Mouse (Mus musculus): ENCODE measurements at regions not wholly inside any gene's neighbourhood (a gene's known extent, or its start where the extent isn't known, plus 50 kb on each side); places are given as distances from the start of the nearest gene placed in this dataset.
A peak's percentile ranks its signal among the peaks of the same experiment; 100 is the strongest.

DNA sequence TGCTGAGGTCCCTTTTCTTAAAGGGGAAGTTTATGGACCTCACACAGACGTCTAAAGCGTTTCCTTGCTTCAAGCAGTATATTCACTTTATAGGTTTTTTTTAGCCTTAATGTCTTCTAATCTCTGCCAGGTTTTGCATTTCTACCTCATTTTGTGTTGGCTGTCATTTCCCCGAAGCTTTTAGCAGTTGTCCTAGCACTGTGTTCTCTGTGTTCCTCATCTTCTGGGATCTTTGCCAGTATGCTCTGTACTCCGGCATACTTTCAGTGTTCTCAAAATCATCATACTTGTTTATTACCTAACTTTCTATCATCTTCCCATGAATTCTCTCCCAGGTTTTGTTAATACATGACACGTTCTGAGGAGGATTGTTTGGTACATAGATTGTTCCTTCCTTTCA is 333.5 kb upstream of the Lsamp start:
- TF ChIP-seq CTCF (conservative IDR thresholded peaks at IDR 0.05; ENCODE audit: insufficient read depth, insufficient read length, low read depth, low read length) (no peak), POLR2A (IDR thresholded peaks at IDR 0.05; ENCODE audit: low read depth, low read length) (no peak)
- DNase-seq, result no peak
- Histone ChIP-seq H3K4me1 (ENCODE audit: control insufficient read depth, insufficient read depth, low read length) (no peaks in the 10 kb centered on the region), H3K27me3 (replicated peaks; ENCODE audit: control insufficient read depth, insufficient read depth, low read length) (no peaks in the 10 kb centered on the region), H3K4me3 (ENCODE audit: insufficient read depth, low read depth, low read length) (no peak overlapping the region), H3K36me3 (ENCODE audit: control insufficient read depth, insufficient read depth, low read length) (no peaks in the 10 kb centered on the region), H3K27ac (ENCODE audit: insufficient read depth, low read depth, low read length) (no peak overlapping the region)
- 69% methylated on average over 5 of the region's 5 CpGs for WGBS

GRCm38 (mm10) chr16:39667905-39668304 is 316.3 kb upstream of the Lsamp start:
- H3K4me3 ChIP-seq (ENCODE audit: insufficient read depth, low read depth, low read length), result no peak overlapping the region
- H3K27me3 ChIP-seq (replicated peaks; ENCODE audit: control insufficient read depth, insufficient read depth, low read length), result no peaks in the 10 kb centered on the region
- no peak overlapping the region for H3K27ac ChIP-seq (ENCODE audit: insufficient read depth, low read depth, low read length)
- TF ChIP-seq CTCF (conservative IDR thresholded peaks at IDR 0.05; ENCODE audit: insufficient read depth, insufficient read length, low read depth, low read length) (no peak), POLR2A (IDR thresholded peaks at IDR 0.05; ENCODE audit: low read depth, low read length) (no peak)
- no peaks in the 10 kb centered on the region for H3K36me3 ChIP-seq (ENCODE audit: control insufficient read depth, insufficient read depth, low read length)
- no peak for DNase-seq
- H3K4me1 ChIP-seq (ENCODE audit: control insufficient read depth, insufficient read depth, low read length), result no peaks in the 10 kb centered on the region
- WGBS, result 75% methylated on average over 1 of the region's 1 CpGs

- DNase-seq, result no peak
- Histone ChIP-seq H3K36me3 (ENCODE audit: control insufficient read depth, insufficient read depth, low read length) (no peaks in the 10 kb centered on the region), H3K27ac (ENCODE audit: insufficient read depth, low read depth, low read length) (no peak overlapping the region), H3K27me3 (replicated peaks; ENCODE audit: control insufficient read depth, insufficient read depth, low read length) (no peaks in the 10 kb centered on the region), H3K4me1 (ENCODE audit: control insufficient read depth, insufficient read depth, low read length) (no peaks in the 10 kb centered on the region), H3K4me3 (ENCODE audit: insufficient read depth, low read depth, low read length) (no peak overlapping the region)
- TF ChIP-seq CTCF (conservative IDR thresholded peaks at IDR 0.05; ENCODE audit: insufficient read depth, insufficient read length, low read depth, low read length), result no peak
- no peak for TF ChIP-seq POLR2A (IDR thresholded peaks at IDR 0.05; ENCODE audit: low read depth, low read length)
- 48% methylated on average over 5 of the region's 5 CpGs for WGBS
These were observed 311.8 kb upstream of the Lsamp start for GRCm38 (mm10) chr16:39672096-39672985.

- Histone ChIP-seq H3K36me3 (ENCODE audit: control insufficient read depth, insufficient read depth, low read length) (no peaks in the 10 kb centered on the region), H3K27ac (ENCODE audit: insufficient read depth, low read depth, low read length) (no peak overlapping the region), H3K27me3 (replicated peaks; ENCODE audit: control insufficient read depth, insufficient read depth, low read length) (no peaks in the 10 kb centered on the region), H3K4me1 (ENCODE audit: control insufficient read depth, insufficient read depth, low read length) (no peaks in the 10 kb centered on the region), H3K4me3 (ENCODE audit: insufficient read depth, low read depth, low read length) (no peak overlapping the region)
- WGBS, result 55% methylated on average over 3 of the region's 3 CpGs
- DNase-seq, result no peak
- TF ChIP-seq CTCF (conservative IDR thresholded peaks at IDR 0.05; ENCODE audit: insufficient read depth, insufficient read length, low read depth, low read length) (no peak), POLR2A (IDR thresholded peaks at IDR 0.05; ENCODE audit: low read depth, low read length) (no peak)
These were observed 308.4 kb upstream of the Lsamp start for GRCm38 (mm10) chr16:39675775-39676174.

GRCm38 (mm10) chr16:39678285-39678684 is 305.9 kb upstream of the Lsamp start:
- Histone ChIP-seq H3K4me1 (ENCODE audit: control insufficient read depth, insufficient read depth, low read length) (no peaks in the 10 kb centered on the region), H3K4me3 (ENCODE audit: insufficient read depth, low read depth, low read length) (no peak overlapping the region), H3K27me3 (replicated peaks; ENCODE audit: control insufficient read depth, insufficient read depth, low read length) (no peaks in the 10 kb centered on the region), H3K27ac (ENCODE audit: insufficient read depth, low read depth, low read length) (no peak overlapping the region), H3K36me3 (ENCODE audit: control insufficient read depth, insufficient read depth, low read length) (no peaks in the 10 kb centered on the region)
- WGBS, result 73% methylated on average over 4 of the region's 4 CpGs
- TF ChIP-seq POLR2A (IDR thresholded peaks at IDR 0.05; ENCODE audit: low read depth, low read length) (no peak), CTCF (conservative IDR thresholded peaks at IDR 0.05; ENCODE audit: insufficient read depth, insufficient read length, low read depth, low read length) (no peak)
- DNase-seq, result no peak

DNA sequence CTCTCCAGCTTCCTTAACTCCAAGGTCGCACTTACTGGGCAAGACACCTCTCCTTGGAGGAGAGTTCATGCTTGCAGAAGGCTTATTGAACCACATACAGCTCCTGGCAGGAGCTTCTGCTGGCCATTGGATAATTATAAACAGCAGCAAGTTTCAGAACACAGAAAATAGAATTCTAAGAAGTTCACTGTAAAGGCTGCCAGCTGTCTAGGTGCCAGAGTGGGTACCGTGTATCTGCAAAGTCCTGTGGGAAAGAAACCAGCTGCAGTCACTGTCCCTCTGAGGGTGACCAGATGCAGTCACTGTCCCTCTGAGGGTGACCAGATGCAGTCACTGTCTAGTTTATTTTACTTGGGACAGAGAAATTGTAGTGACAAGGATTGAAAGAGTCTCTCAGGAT is 291.1 kb upstream of the Lsamp start:
- Histone ChIP-seq H3K27ac (ENCODE audit: insufficient read depth, low read depth, low read length) (no peak overlapping the region), H3K4me1 (ENCODE audit: control insufficient read depth, insufficient read depth, low read length) (no peaks in the 10 kb centered on the region), H3K27me3 (replicated peaks; ENCODE audit: control insufficient read depth, insufficient read depth, low read length) (no peaks in the 10 kb centered on the region), H3K36me3 (ENCODE audit: control insufficient read depth, insufficient read depth, low read length) (no peaks in the 10 kb centered on the region), H3K4me3 (ENCODE audit: insufficient read depth, low read depth, low read length) (no peak overlapping the region)
- DNase-seq, result peak; percentile 83
- 49% methylated on average over 2 of the region's 2 CpGs for WGBS
- TF ChIP-seq CTCF (conservative IDR thresholded peaks at IDR 0.05; ENCODE audit: insufficient read depth, insufficient read length, low read depth, low read length) (no peak), POLR2A (IDR thresholded peaks at IDR 0.05; ENCODE audit: low read depth, low read length) (no peak)

DNA sequence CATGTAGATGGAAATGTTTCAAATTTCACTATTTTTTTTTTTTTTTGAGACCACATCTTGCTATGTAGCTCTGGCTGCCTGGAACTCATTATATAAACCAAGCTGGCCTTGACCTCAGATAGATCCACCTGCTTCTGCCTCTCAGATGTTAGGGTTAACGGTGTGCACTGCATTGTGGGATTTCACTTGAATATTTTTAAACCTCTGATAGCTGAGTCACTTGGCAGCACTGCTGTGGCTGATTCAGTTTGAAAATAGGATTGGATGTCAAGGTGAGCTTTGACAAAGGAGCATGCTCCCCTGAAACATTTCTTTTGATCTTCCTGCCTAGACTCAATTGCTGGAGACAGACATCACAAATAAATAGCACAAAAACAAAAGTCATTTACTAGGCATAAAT is 288.3 kb upstream of the Lsamp start:
- H3K27ac ChIP-seq (ENCODE audit: insufficient read depth, low read depth, low read length), result no peak overlapping the region
- WGBS, result 98% methylated on average over 1 of the region's 1 CpGs

More for the DNA sequence above, 288.3 kb upstream of the Lsamp start:
- no peak for TF ChIP-seq CTCF (conservative IDR thresholded peaks at IDR 0.05; ENCODE audit: insufficient read depth, insufficient read length, low read depth, low read length)
- TF ChIP-seq POLR2A (IDR thresholded peaks at IDR 0.05; ENCODE audit: low read depth, low read length), result no peak
- Histone ChIP-seq H3K4me1 (ENCODE audit: control insufficient read depth, insufficient read depth, low read length) (no peaks in the 10 kb centered on the region), H3K27me3 (replicated peaks; ENCODE audit: control insufficient read depth, insufficient read depth, low read length) (no peaks in the 10 kb centered on the region), H3K4me3 (ENCODE audit: insufficient read depth, low read depth, low read length) (no peak overlapping the region), H3K36me3 (ENCODE audit: control insufficient read depth, insufficient read depth, low read length) (no peaks in the 10 kb centered on the region)
- no peak for DNase-seq

Data from kidney, adult 2 months (tissue).